Mouse (Mus musculus) activated CD4-positive, CD25-positive, alpha-beta regulatory T cell, adult 4 months (primary cell): ENCODE measurements at regions not wholly inside any gene's neighbourhood (a gene's known extent, or its start where the extent isn't known, plus 50 kb on each side); places are given as distances from the start of the nearest gene placed in this dataset.

Experiments used
- ATAC-seq: one replicate; pipeline ENCODE4 v1.8.0; 2017

GRCm38 (mm10) chr12:79879093-79879917, 233.5 kb downstream of the Zfp36l1 start:
- ATAC-seq, result no peak

- no peak for ATAC-seq
Measured at GRCm38 (mm10) chr12:79878766-79879092, 234.1 kb downstream of the Zfp36l1 start.

GRCm38 (mm10) chr12:79878163-79878562, 234.7 kb downstream of the Zfp36l1 start:
- no peak for ATAC-seq

- no peak for ATAC-seq
Measured at GRCm38 (mm10) chr12:79874333-79874732, 238.5 kb downstream of the Zfp36l1 start.

GRCm38 (mm10) chr12:79865179-79865552, 247.6 kb downstream of the Zfp36l1 start:
- ATAC-seq, result no peak

GRCm38 (mm10) chr12:79864346-79865178, 248.3 kb downstream of the Zfp36l1 start:
- no peak for ATAC-seq
